Mouse (Mus musculus) embryonic facial prominence, embryonic 14.5 days (tissue): ENCODE measurements around the gene 1700018B08Rik. TPM values are rescaled to one million over a fixed set of nuclear protein-coding genes. Genes with fewer than 3 reads are reported as not detected.
A peak's percentile ranks its signal among the peaks of the same experiment; 100 is the strongest.

Experiments used
- ATAC-seq: fragments of 200-750 bp; cut with Nextera tagmentation; 2 replicates; pipeline ENCODE4 v1.8.0; 2017; ENCODE audit warnings: low read depth, moderate number of reproducible peaks, moderate TSS enrichment
- DNase-seq: peaks from one replicate; pipeline ENCODE4 v3.0.0-alpha.2; 2015; ENCODE audit warnings: low spot score
- H3K27ac ChIP-seq: fragments of 300-500 bp; sonication (generic); replicated peaks from 2 replicates; pipeline ENCODE4 v1.5.1; 2014; ENCODE audit warnings: low read depth, mild to moderate bottlenecking, low read length, moderate library complexity
- H3K27me3 ChIP-seq: fragments of 300-500 bp; sonication (generic); replicated peaks from 2 replicates; pipeline ENCODE4 v1.6.1; 2014; ENCODE audit warnings: low read length; ENCODE audit not compliant: control insufficient read depth, insufficient read depth
- H3K36me3 ChIP-seq: fragments of 300-500 bp; sonication (generic); 2 replicates; pipeline ENCODE4 v1.6.1; 2014; ENCODE audit warnings: low read length, mixed read lengths; ENCODE audit not compliant: control insufficient read depth, insufficient read depth
- H3K4me1 ChIP-seq: fragments of 300-500 bp; sonication (generic); 2 replicates; pipeline ENCODE4 v1.6.1; 2014; ENCODE audit warnings: antibody characterized with exemption, low read length; ENCODE audit not compliant: control insufficient read depth, insufficient read depth
- H3K4me2 ChIP-seq: fragments of 300-500 bp; sonication (generic); 2 replicates; pipeline ENCODE4 v1.6.1; 2014; ENCODE audit warnings: low read depth, mild to moderate bottlenecking, low read length, moderate library complexity, mixed read lengths
- H3K4me3 ChIP-seq: fragments of 300-500 bp; sonication (generic); 2 replicates; pipeline ENCODE4 v1.5.1; 2014; ENCODE audit warnings: low read depth, mild to moderate bottlenecking, low read length
- H3K9ac ChIP-seq: fragments of 300-500 bp; sonication (generic); 2 replicates; pipeline ENCODE4 v1.6.1; 2014; ENCODE audit warnings: low read depth, mild to moderate bottlenecking, low read length, moderate library complexity, mixed read lengths
- H3K9me3 ChIP-seq: fragments of 300-500 bp; sonication (generic); 2 replicates; pipeline ENCODE4 v1.6.1; 2016; ENCODE audit warnings: low read length; ENCODE audit not compliant: control insufficient read depth
- WGBS: fragments of 180-500 bp; shearing (Covaris S2); extraction: QIAGEN DNeasy Blood & Tissue Kit; methylation state at CpG from one replicate; pipeline ENCODE4 v1.1.7; 2014; 5-methylcytosine and 5-hydroxymethylcytosine counted together
- polyA plus RNA-seq: library from polyadenylated mRNA; unstranded; fragments of >200 nt; fragmentation: Nextera tagmentation; extraction: Ambion mirVana; gene quantifications from 2 replicates; pipeline ENCODE4 v1.2.1, GENCODE M21; 2014

The 1700018B08Rik gene
- polyA plus RNA-seq, 1 experiment from 2014 or later: not detected

DNA sequence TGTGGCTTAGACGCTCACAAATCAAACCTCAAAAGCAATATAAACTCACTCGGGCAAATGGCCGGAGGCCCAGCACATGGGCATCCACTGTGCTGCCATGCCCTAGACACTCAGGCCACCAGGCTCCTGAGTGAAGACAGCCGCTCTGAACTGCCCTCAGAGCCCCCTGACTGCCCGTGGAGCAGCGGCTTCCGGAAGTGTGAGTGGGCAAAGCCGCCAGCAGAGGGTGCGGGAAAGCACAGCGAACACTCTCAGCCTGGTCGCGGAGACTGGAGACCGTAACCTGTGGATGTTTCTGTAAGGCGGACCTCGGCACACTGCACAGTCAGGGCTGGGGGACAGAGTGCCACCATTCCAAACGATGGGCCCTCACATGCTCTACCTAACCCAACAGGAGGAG is 14.4 kb upstream of the 1700018B08Rik start:
- WGBS: 90% methylated on average over 16 of the region's 16 CpGs
- H3K9me3 ChIP-seq: no peaks in the 10 kb centered on the region
- no peak overlapping the region for H3K4me2 ChIP-seq
- no peak overlapping the region for H3K27ac ChIP-seq
- no peak overlapping the region for H3K4me3 ChIP-seq
- no peaks in the 10 kb centered on the region for H3K27me3 ChIP-seq
- H3K4me1 ChIP-seq: no peaks in the 10 kb centered on the region
- no peak overlapping the region for H3K9ac ChIP-seq
- DNase-seq (no peak), ATAC-seq (no peak)
- peaks cover 47% of the 10 kb centered on the region for H3K36me3 ChIP-seq

GRCm38 (mm10) chr8:121557746-121558145 is 13.6 kb upstream of the 1700018B08Rik start:
- H3K4me3 ChIP-seq: no peak overlapping the region
- no peak overlapping the region for H3K9ac ChIP-seq
- H3K9me3 ChIP-seq: no peaks in the 10 kb centered on the region
- H3K4me2 ChIP-seq: no peak overlapping the region
- peaks cover 54% of the 10 kb centered on the region for H3K36me3 ChIP-seq
- DNase-seq: no peak
- WGBS: 91% methylated on average over 10 of the region's 11 CpGs
- ATAC-seq: no peak
- H3K27me3 ChIP-seq: no peaks in the 10 kb centered on the region
- H3K4me1 ChIP-seq: no peaks in the 10 kb centered on the region
- H3K27ac ChIP-seq: no peak overlapping the region

DNA sequence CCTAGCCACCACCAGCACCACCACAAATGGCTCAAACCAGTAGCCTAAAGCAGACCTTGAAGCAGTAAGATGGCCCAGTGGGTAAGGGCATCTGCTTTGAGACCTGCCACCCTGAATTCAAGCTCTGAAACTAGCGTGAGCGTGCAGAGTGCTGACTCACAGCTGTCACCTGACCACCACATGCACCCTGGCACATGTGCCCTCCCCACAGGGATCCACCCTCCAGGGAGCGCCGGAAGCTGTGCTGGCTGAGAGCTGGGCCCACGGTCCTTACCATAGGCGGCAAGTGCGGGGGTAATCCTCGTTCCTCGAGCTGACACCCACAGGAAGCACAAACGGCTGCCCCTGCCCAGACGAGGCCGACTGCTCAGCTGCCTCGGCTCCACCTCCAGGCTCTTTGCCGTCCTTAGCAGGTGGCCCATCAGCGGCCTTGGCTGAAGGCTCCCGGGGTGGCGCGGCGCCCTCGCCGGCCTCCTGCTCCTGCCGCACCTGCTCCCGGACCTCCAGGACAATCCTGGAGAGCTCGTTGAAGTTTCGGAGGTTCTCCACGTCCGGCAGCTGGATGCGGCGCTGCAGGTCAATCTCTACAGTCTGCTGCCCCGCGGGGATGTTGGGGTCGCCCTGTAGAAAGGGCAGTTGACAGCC is 9.8 kb upstream of the 1700018B08Rik start:
- Histone ChIP-seq H3K9ac (no peak overlapping the region), H3K36me3 (peaks cover 63% of the 10 kb centered on the region), H3K4me1 (no peaks in the 10 kb centered on the region), H3K4me3 (no peak overlapping the region), H3K27ac (no peak overlapping the region), H3K27me3 (no peaks in the 10 kb centered on the region), H3K9me3 (no peaks in the 10 kb centered on the region), H3K4me2 (no peak overlapping the region)
- ATAC-seq (no peak), DNase-seq (no peak)
- 97% methylated on average over 30 of the region's 32 CpGs for WGBS

DNA sequence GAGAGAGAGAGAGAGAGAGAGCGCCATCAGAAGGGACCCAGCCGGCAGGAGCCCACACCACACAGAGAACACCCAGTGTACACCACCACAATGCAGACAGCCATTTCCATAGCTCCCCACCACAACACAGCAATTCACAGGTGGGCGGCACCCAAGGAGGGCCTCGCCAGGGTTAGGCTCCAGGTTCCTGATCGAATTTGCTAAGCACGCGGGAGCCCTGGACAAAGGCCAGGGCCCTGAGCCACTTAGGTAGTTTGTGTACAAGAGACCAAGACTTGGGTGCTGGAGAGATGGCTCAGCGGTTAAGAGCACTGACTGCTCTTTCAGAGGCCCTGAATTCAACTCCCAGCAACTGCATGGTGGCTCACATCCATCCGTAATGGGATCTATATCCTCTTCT is 8.4 kb upstream of the 1700018B08Rik start:
- no peak for ATAC-seq
- no peak overlapping the region for H3K4me2 ChIP-seq

GRCm38 (mm10) chr8:121551065-121551985 is 7.2 kb upstream of the 1700018B08Rik start:
- Histone ChIP-seq H3K4me2 (no peak overlapping the region), H3K9me3 (no peaks in the 10 kb centered on the region), H3K27ac (no peak overlapping the region), H3K27me3 (no peaks in the 10 kb centered on the region), H3K36me3 (peaks cover 52% of the 10 kb centered on the region), H3K4me3 (no peak overlapping the region), H3K9ac (no peak overlapping the region), H3K4me1 (no peaks in the 10 kb centered on the region)
- DNase-seq (no peak), ATAC-seq (no peak)
- WGBS: 71% methylated on average over 24 of the region's 24 CpGs

More for the DNA sequence above, 8.4 kb upstream of the 1700018B08Rik start:
- Histone ChIP-seq H3K9ac (no peak overlapping the region), H3K4me1 (no peaks in the 10 kb centered on the region), H3K9me3 (no peaks in the 10 kb centered on the region), H3K36me3 (peaks cover 52% of the 10 kb centered on the region), H3K27me3 (no peaks in the 10 kb centered on the region), H3K4me3 (no peak overlapping the region), H3K27ac (no peak overlapping the region)
- DNase-seq: no peak
- WGBS: 83% methylated on average over 9 of the region's 9 CpGs

DNA sequence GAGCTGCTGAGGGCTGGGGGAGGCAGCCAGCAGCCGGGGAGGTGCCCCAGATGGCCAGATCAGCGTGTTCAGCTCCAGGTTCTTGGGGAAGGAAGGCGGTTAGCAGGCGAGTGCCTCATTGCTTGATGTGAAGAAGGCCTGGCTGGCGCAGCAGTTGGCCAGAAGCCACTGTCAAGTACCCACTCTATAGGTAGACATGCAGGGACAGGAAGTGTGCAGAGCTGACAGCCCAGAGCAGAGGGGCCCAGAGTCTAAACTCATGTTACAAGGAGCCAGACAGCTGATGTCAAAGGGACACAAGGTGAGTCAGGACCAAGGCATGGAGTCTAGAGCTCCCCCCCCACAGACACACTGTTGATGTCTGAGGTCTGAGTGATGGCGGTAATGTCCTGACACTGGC is 5.9 kb upstream of the 1700018B08Rik start:
- Histone ChIP-seq H3K4me2 (no peak overlapping the region), H3K9me3 (no peaks in the 10 kb centered on the region), H3K27me3 (no peaks in the 10 kb centered on the region), H3K4me3 (no peak overlapping the region), H3K36me3 (peaks cover 47% of the 10 kb centered on the region), H3K9ac (no peak overlapping the region), H3K4me1 (no peaks in the 10 kb centered on the region), H3K27ac (no peak overlapping the region)
- DNase-seq: no peak
- ATAC-seq: no peak
- WGBS: 92% methylated on average over 6 of the region's 6 CpGs

DNA sequence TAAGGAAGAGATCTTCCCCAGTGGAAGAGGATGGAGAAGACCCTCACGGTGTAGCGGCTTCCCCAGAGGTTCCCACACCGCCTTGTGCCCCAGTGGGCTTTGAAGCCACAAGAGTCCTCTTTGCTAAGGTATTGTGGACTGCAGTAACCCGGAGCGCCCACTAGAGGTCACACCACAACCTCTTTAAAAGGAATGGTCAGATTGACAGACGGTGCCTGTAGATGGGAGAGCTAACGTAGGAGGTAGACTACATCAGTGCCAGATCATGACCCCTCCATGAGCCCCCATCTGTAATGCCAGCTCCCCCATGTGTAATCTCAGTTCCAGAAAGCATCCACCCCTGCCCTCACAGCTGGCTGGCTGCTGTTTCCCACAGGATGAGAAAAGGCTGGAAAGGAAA is 3.0 kb upstream of the 1700018B08Rik start:
- H3K9ac ChIP-seq: no peak overlapping the region
- no peaks in the 10 kb centered on the region for H3K4me1 ChIP-seq
- no peak overlapping the region for H3K4me2 ChIP-seq
- WGBS: 7% methylated on average over 7 of the region's 7 CpGs
- DNase-seq: peak; percentile 75
- H3K9me3 ChIP-seq: no peaks in the 10 kb centered on the region
- no peak overlapping the region for H3K4me3 ChIP-seq
- peaks cover 22% of the 10 kb centered on the region; the same call in 1 of the 2 replicates for H3K36me3 ChIP-seq
- H3K27me3 ChIP-seq: no peaks in the 10 kb centered on the region
- H3K27ac ChIP-seq: no peak overlapping the region
- peak; percentile 50; the same call in 1 of the 2 replicates for ATAC-seq

DNA sequence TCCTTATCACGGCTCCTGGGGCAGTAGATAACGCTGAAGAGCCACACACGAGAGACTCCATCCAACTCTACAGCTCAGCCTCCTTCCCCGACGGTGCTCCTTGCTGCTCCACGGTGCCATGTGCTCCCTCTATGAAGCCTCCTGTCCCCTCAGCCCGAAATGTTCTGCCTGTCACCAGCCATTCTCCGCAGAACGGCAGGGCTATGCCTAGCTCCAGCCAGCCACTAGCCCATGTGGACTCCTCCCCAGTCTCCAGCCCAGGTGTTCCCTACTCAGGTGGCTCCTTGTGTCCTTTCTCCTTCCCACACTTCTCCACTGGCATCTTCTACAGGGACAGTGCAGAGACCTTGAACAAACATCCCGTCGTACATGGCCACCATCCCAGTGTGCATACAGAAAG is 816 bp upstream of the 1700018B08Rik start:
- Histone ChIP-seq H3K4me3 (no peak overlapping the region), H3K27me3 (no peaks in the 10 kb centered on the region), H3K27ac (no peak overlapping the region), H3K36me3 (peaks cover 7% of the 10 kb centered on the region; the same call in 1 of the 2 replicates), H3K9me3 (0 out of 2 replicates have a peak, but pooled peaks cover 4% of the 10 kb centered on the region), H3K4me2 (no peak overlapping the region), H3K4me1 (no peaks in the 10 kb centered on the region), H3K9ac (no peak overlapping the region)
- 74% methylated on average over 11 of the region's 11 CpGs for WGBS
- DNase-seq (no peak), ATAC-seq (no peak)
